Mouse (Mus musculus) bone marrow macrophage, adult 2 months (primary cell): Measurements from ENCODE around the gene Selplg. TPM values are rescaled to one million over a fixed set of nuclear protein-coding genes. Genes with fewer than 3 reads are reported as not detected.
"Not testable (repeated sequence)": the region's sequence is repeated elsewhere in the genome, so short reads cannot be mapped to it uniquely, and the experiment has no call there.

ENCODE experiments used
- H3K27ac ChIP-seq: 2 replicates; pipeline ENCODE4 v1.5.1; 2012; ENCODE audit warnings: low read depth, low read length; ENCODE audit not compliant: insufficient read depth
- H3K4me1 ChIP-seq: 2 replicates; pipeline ENCODE4 v1.6.1; 2012; ENCODE audit warnings: low read length; ENCODE audit not compliant: control insufficient read depth, insufficient read depth
- H3K4me3 ChIP-seq: 2 replicates; pipeline ENCODE4 v1.5.1; 2012; ENCODE audit warnings: mild to moderate bottlenecking, low read length, moderate library complexity; ENCODE audit not compliant: insufficient read depth
- CTCF ChIP-seq: IDR thresholded peaks from 2 replicates; pipeline ENCODE4 v1.5.1; 2012; ENCODE audit warnings: low read depth, mild to moderate bottlenecking, low read length, moderate library complexity
- POLR2A ChIP-seq: IDR thresholded peaks from 2 replicates; pipeline ENCODE4 v1.6.1; 2012; ENCODE audit warnings: mild to moderate bottlenecking, low read depth, low read length, borderline replicate concordance
- polyA plus RNA-seq: library from polyadenylated mRNA; stranded (reverse); fragments of >200 nt; gene quantifications from 2 replicates; pipeline ENCODE4 v1.2.4, GENCODE M21; 2012; ENCODE audit not compliant: missing spikeins, insufficient read depth, insufficient read length

The Selplg gene
- polyA plus RNA-seq, 1 experiment, result 365 TPM

DNA sequence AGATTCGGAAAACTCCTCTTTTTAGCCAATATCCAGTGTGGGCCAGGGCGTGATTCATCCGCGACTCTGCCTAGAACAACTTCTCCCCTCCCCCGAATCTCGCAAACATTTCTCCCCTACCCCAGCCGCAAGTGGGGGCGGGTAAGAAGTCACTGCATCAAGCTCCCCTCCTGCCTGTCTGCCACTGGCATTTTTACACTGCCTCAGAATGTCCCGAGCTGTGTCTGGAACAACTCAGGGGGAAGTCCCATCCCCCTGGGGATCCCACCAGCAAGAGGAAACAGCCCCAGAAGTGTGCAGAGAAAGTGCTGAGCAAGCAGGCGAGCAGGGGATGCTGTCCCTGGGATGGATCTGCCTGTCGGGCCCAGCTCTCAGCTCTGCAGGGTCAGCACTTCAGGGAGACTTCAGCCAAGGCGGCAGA is 48.9 kb downstream of the Selplg start:
- Histone ChIP-seq H3K4me1 (peaks cover 22% of the 10 kb centered on the region), H3K27ac (no peak overlapping the region), H3K4me3 (no peak overlapping the region)
- TF ChIP-seq POLR2A (no peak), CTCF (no peak)

DNA sequence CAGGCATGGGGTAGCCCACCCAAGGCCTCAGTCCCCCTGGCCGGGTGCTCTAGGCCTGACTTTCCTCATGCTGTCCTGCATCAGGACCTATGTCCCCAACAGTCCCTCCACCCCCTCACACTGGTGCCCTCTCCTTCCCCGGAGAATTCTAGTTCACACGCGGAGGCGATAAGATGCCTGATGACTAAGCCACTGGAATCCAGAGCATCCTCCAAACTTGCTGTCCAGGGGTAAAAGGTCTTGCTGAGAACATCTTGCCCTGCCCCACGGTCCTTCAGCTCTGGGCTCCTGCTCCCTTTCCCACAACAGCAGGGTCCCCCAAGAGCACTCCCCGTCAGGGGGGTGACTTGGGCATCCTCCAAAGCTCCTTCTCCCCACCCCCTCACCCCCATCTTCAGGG is 49.8 kb downstream of the Selplg start:
- peaks cover 21% of the 10 kb centered on the region for H3K4me1 ChIP-seq
- H3K27ac ChIP-seq, result no peak overlapping the region
- no peak for TF ChIP-seq CTCF
- no peak for TF ChIP-seq POLR2A
- no peak overlapping the region for H3K4me3 ChIP-seq

GRCm38 (mm10) chr5:113781875-113782274 is 50.6 kb downstream of the Selplg start:
- no peak overlapping the region for H3K4me3 ChIP-seq
- no peak overlapping the region for H3K27ac ChIP-seq
- no peak for TF ChIP-seq POLR2A
- no peak for TF ChIP-seq CTCF
- H3K4me1 ChIP-seq, result peaks cover 23% of the 10 kb centered on the region

GRCm38 (mm10) chr5:113781254-113781653 is 51.2 kb downstream of the Selplg start:
- Histone ChIP-seq H3K4me3 (no peak overlapping the region), H3K27ac (no peak overlapping the region), H3K4me1 (peaks cover 24% of the 10 kb centered on the region)
- TF ChIP-seq CTCF (no peak), POLR2A (no peak)

DNA sequence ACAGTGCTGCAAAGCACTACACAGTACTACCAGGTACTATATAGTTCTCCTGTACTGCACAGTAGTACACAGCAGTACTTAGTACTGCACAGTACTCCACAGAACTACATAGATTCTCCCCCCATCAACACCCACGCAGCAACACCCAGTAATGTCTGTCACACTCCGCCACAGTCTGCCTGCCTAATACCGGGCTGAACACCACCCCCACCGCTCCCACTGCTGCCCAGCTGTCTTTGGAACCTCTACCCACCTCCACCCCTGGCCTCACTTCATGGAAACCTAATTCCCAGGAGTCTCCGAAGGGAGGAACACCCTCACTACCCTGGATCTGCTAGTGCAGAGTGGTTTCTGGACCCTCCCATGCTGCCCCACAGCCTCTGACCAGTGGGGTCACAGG is 51.7 kb downstream of the Selplg start:
- no peak overlapping the region for H3K27ac ChIP-seq
- peaks cover 27% of the 10 kb centered on the region for H3K4me1 ChIP-seq
- TF ChIP-seq POLR2A (no peak), CTCF (no peak)
- H3K4me3 ChIP-seq, result no peak overlapping the region

DNA sequence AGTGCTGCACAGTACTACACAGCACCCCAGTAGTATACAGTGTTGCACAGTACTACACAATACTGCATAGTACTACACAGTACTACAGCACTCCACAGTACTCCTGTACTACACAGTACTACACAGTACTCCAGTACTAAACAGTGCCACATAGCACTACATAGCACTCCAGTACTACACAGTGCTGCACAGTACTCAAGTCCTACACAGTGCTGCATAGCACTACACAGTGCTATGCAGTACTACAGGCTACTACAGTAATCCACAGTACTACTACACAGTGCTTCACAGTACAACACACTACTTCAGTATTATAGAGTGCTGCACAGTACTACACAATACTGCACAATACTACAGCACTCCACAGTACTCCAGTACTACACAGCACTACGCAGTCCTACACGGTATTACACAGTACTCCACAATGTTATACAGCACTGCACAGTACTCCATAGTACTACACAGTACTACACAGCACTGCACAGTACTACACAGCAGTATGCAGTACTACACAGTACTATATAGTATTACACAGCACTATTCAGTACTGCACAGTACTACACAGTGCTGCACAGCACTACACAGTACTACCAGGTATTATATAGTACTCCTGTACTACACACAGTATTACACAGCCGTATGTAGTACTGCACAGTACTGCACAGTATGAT is 52.2 kb downstream of the Selplg start:
- TF ChIP-seq CTCF (no peak), POLR2A (no peak)
- H3K4me1 ChIP-seq, result peaks cover 30% of the 10 kb centered on the region
- H3K4me3 ChIP-seq, result no peak overlapping the region
- no peak overlapping the region for H3K27ac ChIP-seq

- TF ChIP-seq POLR2A, result no peak
- no peak for TF ChIP-seq CTCF
- peaks cover 33% of the 10 kb centered on the region for H3K4me1 ChIP-seq
- no peak overlapping the region for H3K27ac ChIP-seq
- no peak overlapping the region for H3K4me3 ChIP-seq
Observed at GRCm38 (mm10) chr5:113779569-113779968, 52.9 kb downstream of the Selplg start.

DNA sequence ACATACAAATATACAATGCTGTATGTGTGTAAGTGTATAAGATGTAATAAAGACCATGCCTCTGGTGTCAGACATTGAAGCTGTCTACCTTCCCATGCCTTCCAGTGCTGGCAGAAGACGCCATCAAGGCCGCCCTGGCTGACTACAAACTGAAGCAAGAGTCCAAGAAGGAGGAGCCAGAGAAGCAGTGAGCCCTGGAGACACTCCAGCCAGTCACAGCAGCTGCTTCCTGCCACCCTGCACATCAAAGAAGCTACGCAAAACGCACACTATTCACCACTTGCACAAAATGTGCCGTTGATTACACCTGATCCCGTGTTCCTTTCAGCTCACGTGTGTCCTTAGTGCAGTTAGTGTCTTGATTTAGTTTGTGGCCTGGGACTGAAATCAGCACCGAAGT is 54.7 kb downstream of the Selplg start:
- H3K4me3 ChIP-seq, H3K27ac ChIP-seq: not testable (repeated sequence)
- H3K4me1 ChIP-seq, result peaks cover 29% of the 10 kb centered on the region

GRCm38 (mm10) chr5:113776896-113777226 is 55.6 kb downstream of the Selplg start:
- no peak for TF ChIP-seq POLR2A
- TF ChIP-seq CTCF, result no peak
- Histone ChIP-seq H3K27ac (peak overlapping the region; percentile 94), H3K4me1 (peaks cover 29% of the 10 kb centered on the region), H3K4me3 (no peak overlapping the region)

GRCm38 (mm10) chr5:113776128-113776895 is 56.1 kb downstream of the Selplg start:
- Histone ChIP-seq H3K27ac (peak overlapping the region; percentile 94), H3K4me3 (no peak overlapping the region), H3K4me1 (peaks cover 29% of the 10 kb centered on the region)
- TF ChIP-seq POLR2A (no peak), CTCF (no peak)
